Mouse (Mus musculus) adrenal gland, postnatal 36 days (tissue): ENCODE measurements around the gene Cytip. TPM values are rescaled to one million over a fixed set of nuclear protein-coding genes. Genes with fewer than 3 reads are reported as not detected.
"Not testable (repeated sequence)": the region's sequence is repeated elsewhere in the genome, so short reads cannot be mapped to it uniquely, and the experiment has no call there.

Experiments used
- DNase-seq, 2 experiments: peaks; one replicate each; pipeline ENCODE4 v3.0.0; 2021; ENCODE audit warnings: mixed read lengths in 1 of 2
- total RNA-seq, 2 experiments: library from RNA; stranded (reverse); gene quantifications; 2 replicates each; pipeline ENCODE4 v1.2.3; 2021

Cytip gene
- total RNA-seq, 2 experiments from 2014 or later: 16.2 to 19.6 TPM

DNA sequence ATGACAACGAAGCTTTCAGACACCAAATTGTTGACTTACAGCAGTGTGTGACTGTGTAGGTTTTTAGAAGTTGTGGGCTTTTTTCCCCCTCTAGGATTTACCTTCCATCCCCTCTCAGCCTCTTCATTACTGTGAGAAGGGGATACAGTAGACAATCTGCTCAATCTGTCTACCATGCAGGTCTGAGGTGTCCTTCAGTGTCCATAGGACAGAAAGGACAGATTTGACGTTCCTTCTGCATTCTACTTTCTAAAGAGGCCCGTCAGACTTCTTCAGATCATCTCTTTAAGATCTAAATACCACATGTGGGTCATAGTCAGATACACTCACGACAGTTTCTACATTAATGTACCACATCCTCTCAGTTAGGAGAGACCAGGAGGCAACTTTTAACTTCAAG, 33.5 kb downstream of the Cytip start:
- DNase-seq: no peak

DNA sequence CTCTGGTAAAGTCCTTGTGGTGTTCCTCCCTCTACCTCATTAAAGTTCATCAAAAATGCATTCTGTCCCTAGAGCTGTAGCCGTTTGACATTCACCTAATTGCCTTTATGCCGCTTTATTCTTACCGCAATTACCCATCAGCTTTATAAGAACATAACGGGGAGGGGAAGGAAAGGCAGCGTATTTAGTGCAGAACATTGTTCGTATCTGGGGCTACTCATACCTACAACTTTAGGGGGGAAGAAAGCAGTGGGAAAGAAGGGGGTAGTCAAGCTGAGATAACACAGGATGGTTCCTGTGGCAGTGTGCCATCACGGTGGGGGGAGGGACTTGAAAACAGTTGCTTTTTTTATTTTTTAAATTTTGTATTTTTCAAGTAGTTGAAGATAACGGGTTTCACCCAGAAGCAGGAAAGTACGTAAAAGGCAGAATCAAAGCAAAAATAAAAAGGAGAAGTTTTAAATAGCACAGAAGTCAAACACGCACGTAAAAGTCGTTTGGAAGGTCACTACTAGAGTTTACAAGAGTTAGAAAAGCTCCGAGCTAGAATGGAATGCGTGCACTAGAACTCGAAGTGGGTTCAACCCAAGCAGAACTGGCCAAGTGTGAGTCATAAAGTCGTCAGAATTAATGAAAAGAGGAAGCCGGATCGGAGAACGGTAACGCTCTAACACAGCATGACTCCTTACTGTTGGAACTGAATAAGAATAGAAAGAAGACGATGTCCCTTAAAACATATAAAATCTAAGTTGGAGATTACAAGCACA, 34.6 kb downstream of the Cytip start:
- DNase-seq: peak in 1 of 2 experiments; percentile 13

DNA sequence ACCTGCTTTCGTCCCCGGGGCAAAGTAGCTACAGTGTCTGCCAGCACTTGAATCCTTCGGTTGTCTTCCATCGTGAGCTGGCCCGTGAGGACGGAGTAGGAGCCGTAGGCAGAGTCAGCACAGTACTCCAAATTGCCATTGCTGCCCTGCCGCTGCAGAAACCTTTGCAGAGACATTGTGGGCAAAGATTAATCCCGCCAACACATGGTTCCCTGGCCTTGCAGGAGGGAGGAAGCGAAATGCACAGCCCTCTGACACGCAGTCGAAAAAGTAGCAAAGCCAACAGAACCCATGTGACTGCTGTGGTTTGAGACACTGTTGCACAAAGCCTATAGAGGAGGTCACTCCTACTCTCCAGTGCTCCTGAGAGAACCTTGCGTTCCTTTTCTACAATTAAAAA, 35.5 kb downstream of the Cytip start:
- DNase-seq: no peak

DNA sequence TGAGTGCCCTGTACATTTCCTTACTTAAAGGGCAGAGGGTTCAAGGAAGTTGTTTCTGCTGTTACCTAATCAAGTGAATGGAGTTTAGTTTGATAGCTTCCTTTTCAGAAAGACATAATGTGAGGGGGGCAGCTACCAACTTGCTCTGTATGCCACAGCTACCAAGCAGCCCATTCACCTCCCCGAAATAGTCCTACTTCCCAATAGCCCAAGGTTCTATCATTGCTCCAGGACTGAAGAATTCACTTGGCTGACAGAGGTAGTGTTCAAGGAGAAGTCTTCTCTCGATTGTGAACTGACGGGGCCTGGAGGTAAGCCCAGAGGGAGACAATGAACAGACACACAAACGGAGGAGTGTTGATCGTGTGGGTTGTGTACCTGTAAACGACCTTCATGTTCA, 36.2 kb downstream of the Cytip start:
- no peak for DNase-seq

DNA sequence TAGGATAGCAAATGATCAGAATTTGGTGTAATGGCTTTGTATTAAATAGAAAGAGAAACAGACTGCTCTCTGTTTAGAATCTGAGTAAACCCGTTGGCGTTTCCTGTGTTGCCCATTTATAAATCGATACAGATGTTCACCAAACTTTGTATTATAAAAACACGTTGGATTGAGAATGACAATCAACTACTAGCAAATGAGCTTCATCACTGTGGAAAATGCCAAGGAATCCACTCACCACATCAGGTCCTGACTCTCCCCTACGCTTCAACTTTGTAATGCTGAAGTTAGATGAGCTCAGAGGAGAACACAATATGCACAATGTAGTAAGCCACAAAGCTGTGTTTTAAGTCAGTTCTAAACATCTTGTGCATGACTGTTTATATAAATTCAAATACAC, 36.8 kb downstream of the Cytip start:
- no peak for DNase-seq

DNA sequence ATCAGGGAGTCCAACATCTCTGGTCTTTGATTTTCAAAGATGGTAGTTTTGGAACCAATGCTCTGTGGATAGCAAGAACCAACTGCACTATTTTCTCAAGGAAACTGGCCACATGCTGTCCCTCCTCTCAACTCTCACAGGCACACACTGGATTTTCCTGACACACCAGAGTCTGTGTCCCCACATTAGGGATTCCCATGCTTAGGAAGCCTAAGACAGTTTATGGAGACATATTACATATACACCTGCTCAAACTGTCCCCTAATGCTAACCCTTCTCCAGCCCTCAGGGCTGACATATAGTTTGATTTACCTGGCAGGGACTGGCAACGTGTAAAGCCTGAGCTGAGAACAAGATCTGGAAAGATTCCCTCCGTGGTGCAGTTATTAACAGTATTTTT, 37.2 kb downstream of the Cytip start:
- DNase-seq: no peak

DNA sequence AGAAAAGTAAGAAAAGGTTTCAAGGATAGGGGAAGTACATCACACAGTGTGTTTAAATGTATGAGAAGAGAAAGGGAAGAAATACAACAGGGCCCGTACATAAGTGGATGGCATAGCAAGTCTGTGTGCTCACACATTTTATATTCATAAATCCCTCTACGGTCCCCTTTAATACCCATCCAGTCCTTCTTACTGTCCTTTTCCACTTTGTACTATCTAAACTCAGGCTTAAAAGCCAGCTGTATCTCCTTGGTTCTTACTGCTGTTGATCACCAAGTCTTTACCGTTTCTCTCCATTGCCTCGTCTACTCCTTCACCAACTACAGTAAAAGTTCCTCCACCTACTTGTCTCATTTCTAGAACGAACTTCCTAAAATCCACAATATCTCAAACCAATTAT, 37.9 kb downstream of the Cytip start:
- DNase-seq: no peak

DNA sequence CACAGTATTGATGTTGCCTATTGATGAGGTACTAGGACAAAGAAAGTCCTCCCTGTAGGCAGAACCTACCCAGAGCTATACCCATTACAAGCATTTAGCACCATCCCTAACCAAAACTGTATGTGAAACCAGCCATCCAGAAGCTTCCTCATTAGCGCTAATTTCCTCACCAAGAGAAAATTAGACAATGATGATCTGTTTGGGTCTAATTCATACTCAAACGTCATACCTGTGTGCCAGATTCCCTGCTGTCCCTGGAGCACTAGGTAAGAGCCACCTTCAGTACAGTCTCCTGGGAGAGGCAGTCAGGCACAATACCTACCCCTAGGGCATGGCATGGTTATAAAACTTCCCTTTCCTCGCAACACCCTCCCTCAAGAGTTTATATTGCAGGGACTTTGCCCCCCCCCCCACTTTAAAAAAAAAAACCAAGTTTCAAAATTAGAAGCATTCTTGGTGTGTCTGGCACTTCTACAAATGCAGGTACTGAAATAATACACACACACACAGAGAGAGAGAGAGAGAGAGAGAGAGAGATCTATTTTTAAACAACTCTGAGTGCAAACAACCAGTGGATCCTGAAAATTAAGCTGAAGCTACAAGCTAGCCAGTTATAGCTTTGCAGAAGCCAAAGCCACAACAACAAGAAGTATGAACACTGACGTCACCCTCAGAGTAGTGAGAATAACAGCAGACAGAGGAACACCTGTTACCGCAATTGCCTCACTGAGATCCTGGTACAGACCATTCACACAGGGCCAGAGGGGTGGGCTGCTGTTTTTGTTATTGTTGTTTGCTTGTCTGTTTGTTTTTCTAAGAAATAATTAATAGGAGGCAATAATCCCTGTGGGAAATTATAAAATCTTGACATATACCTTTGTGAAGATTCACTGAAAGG, 38.6 kb downstream of the Cytip start:
- DNase-seq: no peak

DNA sequence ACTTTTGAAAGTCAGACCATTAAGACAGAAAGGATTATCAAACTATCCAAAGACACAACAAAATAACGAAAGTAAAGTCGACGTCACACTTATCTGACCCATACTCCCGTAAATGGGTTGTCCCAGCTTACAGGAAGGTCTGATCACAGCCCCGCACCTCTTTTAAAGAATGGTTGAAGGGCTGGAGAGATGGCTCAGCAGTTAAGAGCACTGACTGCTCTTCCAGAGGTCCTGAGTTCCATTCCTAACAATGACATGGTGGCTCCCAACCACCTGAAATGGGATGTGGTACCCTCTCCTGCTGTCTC, 39.3 kb downstream of the Cytip start:
- no peak for DNase-seq

DNA sequence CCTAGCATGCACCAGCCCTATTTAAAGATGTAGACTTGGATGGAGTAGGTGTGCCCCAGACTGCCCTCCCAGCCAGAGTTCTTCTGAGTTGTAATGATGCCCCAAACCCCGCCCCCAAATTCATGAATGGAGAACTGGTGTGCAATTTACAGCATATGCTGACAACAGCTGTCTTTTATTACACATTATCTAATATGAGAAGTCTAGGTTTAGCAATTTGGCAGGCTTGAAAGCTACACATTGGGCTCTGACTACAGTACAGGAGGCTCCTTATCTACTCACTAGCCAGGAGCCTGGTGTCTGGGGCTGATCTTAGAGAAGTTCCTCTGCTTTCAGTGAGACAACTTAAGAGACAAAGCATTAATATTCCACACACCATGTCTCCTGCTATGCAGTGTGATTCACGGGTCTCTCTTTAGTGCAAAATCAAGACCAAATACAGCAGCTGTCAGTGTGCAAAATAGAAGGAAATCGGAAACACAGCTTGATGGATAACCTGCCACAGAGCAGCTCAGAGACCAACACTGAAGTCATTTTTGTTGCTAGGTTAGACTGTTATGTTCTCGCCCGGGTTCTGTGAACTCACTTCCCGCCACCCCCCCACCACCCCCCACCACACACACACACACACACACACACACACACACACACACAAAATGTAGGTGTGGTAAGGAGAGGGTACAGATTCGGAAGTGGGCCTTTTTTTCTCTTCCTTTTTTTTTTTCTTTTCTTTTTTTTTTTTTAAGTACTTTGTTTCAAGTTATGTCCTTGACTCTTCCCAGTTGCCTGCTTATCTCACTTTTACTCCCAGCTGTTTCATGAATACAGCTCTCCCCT, 39.8 kb downstream of the Cytip start:
- DNase-seq: no peak

DNA sequence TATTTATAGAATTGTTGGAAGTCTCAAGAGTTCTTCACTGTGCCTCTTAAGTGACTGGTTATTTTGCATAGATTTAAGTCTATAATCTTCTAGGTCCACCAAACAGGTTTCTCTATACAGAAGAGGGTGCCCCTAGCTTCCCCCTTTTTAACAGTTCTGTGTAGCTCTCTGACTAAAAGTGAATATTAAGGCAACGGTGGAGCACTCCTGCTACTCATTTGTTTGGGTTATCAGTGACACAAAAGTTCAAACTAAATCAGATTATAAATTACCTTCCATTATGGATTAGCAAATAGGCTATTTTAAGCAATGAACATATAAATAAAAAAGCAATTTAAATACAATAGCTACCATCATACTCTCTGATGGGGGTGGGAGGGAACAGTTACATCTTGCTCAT, 40.8 kb downstream of the Cytip start:
- no peak for DNase-seq

DNA sequence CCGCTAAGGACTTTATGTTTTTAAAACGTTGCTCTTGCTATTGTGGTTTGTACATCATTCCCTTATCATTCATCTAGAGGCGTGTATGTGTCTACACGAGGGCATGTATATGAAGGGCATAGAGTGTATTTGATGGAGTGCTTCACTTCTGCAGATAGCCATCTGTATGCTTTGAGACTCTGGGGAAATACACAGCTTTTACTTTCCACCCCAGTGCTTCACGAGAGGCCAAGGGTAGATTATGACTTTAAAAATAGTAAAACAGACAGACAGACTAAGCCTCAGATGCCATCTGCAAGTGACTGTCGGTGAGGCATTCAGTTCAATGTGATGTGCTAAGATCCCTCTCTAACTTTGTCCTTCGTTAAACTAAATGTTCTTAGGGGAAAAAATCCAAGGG, 41.6 kb downstream of the Cytip start:
- DNase-seq: no peak

DNA sequence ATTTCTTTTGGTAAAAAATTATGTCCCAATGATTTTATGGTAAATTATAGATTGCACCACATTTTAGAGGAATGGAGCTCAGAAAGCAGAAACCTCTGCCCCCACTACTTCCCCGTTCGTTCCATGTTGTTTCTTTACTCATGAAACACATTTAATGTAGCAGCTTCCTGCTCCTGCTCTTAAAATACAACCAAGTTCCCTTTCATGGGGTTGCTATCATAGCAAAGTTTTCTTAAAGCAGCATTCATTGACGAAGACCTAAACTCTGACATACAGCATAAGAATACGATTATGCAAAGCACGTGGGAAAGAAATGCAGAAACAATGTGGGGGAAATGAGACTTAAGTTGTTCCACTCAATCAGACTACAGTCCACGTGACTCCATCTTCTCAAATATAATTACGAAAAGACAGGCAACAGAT, 45.3 kb downstream of the Cytip start:
- DNase-seq: no peak

DNA sequence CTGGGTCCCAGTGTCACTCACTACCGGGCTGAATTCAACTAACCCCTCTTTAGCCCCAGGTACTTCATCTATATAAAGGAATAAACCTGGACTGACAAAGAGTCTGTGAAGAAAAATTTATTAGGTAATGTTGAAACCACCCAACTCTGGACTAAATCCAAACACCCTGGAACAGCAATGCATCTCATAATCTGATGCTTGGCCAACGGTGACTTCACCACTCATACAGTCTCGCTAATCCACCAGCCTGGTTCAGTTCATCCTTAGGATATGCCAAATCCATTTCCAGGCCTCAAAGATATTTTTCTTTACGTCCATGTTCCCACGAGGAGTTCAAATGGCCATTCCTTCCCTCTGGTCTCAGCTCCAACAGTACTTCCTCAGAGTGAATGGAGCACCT, 48.8 kb downstream of the Cytip start:
- DNase-seq: no peak

DNA sequence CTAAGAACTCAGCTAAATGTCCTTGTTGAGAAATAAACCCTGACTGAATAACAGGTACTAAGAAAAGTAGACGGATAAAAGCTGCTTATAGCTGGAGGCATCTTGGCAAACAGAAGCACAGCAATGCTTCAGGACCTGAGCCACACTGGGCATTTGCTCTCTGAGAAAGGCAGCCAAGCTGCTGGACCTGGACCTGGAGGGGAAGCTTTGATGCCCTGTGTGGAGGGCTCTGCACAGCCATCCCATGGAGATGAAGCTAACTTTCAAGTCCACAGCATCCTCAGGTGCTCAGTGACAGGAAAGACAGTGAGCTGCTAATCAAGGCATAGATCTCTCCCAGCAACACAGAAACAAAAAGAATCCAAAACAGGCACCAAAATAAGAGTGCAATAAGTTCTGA, 54.8 kb downstream of the Cytip start:
- no peak for DNase-seq

DNA sequence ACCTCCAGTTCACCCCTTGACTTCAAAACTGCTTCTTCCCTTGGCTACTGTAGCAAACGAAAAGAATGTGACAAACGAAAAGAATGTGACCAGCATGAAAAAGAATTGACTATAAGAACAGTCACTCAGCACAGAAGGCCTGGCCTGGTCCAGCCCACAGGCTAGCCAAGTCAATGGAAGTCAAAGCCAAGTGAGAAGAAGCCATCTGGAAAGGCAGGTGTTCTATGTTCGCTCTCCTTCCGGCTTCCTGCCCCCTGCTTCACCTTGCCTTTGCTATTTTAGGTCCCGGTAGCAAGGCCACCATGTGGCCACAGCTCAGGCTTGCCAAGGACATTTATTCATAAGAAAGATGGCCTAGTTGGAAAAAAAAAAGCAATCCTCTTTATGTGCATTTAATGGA, 56.7 kb downstream of the Cytip start:
- peak in 1 of 2 experiments; percentile 12 for DNase-seq

DNA sequence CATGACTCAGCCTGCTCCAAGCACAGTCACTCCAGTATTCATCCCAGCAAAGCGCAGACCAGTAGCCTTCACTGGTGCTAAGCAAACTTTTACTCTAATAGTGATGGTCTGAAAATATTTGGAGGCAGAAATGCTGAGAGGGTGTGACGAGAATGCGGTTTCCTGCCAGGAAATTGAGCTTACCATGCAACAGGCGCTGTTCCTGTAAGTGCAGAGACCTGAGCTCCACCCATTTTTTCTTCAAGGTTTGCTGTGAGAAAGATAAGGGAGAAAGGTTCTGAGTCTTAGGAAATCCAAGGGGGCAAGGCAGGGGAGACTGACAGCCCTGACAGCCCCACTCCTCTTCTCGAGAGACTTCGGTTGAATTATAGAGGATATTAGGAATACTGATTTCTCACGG, 57.7 kb downstream of the Cytip start:
- no peak for DNase-seq

DNA sequence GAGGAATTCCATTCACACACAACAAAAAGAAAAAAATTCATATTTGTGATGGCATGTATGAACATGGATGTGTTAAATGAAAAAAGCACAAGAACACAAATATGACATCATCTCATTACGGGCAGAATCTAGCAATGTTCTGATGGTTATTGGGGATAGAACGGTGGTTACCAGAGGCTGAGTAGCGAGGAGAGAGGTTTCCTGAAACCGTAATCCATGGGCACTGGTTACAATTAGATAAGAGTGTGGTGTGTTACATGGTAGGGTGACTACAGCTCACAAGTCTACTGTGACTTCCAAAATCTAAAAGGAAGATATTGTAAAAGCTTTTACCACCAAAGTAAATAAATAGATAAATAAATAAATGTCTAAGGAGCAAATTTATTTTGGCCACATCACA, 58.8 kb downstream of the Cytip start:
- DNase-seq: no peak

DNA sequence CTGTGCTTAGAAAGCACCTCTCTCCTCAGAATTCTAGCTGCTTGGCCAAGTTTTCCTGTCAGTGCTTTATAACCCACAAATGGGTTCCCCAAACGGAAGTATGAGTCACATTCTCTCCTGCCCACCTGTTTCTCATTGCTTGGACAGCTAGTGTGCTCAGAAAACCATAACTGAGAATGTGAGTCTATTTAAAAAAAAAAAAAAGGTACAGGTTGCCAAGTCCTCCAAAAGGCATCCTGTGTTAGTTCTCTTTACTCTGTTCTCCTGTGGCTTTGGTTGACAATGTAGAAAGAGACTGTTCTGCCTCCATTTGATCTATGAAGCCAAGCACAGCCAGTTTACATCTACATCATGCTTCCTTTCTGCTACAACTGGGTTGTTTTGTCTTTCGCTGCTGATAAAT, 60.3 kb downstream of the Cytip start:
- no peak for DNase-seq

DNA sequence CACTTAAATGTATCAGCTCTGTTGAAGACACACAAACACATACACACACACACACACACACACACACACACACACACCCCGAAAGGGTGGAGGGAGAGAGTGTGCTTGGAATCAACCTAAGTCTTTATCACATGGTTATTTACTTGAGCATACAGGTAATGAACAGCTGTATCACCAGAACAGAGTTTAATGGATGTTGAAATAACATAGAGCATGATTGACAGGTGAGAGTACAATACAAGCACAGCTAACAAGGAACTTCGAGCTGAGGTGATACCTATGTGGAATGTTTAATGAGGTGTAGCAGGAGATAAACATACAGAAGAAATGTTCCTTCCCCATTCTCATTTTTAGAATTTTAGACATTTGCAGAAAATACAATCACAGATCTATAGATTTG, 62.7 kb downstream of the Cytip start:
- DNase-seq: no peak

DNA sequence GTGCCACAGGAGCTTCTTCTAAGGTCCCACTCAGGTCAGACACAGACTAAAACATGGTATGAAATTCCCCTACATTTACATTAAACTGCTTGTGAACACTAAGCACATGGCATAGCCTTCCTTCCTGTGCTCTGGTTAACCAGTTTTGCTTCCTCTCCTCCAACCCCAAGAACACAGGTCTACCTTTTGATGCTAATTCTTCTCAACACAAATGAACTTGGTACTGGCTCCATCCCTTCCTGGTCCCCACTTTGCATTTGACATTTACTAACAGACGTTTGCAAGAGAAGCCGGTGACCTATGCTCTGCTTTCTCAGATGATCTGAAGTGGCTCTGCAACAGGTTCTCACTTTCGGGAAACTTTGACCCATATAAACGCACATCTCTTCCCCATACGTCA, 65.4 kb downstream of the Cytip start:
- DNase-seq: no peak

DNA sequence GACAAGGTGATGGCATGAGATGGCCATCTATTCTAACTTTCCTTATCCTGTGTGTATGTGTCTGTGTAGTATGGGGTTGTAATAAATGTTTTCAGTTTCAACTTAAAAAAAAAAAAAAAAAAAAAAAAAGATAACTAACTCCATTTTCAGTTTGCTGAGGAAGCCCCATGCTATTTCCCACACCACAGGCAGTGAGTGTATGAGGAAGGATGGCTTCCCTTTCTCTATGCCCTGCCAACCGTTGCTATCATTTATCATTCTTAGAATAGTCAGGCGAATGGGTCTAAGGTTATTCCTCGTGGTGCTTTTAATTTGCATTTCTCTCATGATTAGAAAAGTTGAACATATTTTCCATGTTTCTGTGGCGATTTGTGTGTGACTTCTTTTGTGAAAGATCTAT, 84.2 kb downstream of the Cytip start:
- DNase-seq: no peak

DNA sequence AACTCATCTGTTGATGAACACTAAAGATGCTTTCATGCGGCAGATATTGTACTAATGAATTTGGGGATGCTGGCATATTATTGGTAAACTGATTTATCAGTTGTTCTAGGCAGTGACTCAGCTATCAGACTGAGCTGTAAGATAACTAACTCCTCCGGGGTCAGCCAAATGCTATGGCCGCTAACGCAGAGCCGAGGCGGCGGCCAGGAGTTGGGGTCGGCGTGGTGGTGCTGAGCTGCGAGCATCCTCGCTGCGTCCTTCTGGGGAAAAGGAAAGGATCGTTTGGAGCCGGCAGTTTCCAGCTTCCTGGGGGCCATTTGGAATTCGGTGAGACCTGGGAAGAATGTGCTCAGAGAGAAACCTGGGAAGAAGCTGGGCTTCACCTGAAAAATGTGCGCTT, 87.4 kb downstream of the Cytip start:
- DNase-seq: not testable (repeated sequence)
